In genomic region chr16:35021903-35022241, GRCm38 (mm10) we compare ENCODE assay signal across 8 mouse cellular contexts. TPM values are rescaled to one million over a fixed set of nuclear protein-coding genes. Genes with fewer than 3 reads are reported as not detected.
DNase-seq lines count a peak whose midpoint lies in the region; ATAC-seq and TF ChIP-seq lines count a peak whose summit lies in the region.

No protein-coding gene starts in this region.

- H3K4me1 ChIP-seq in cerebellum, adult 2 months (ENCODE audit: control insufficient read depth, insufficient read depth, low read length): no peaks in the 10 kb centered on the region
- no peaks in the 10 kb centered on the region for H3K4me1 ChIP-seq in spleen, adult 2 months (ENCODE audit: control insufficient read depth, insufficient read depth, insufficient read length)
- no peaks in the 10 kb centered on the region for H3K4me1 ChIP-seq in limb, embryonic 14.5 days (ENCODE audit: control insufficient read depth, insufficient read depth, low read length)
- H3K4me1 ChIP-seq in stomach, embryonic 15.5 days: no peaks in the 10 kb centered on the region

- no peak for TF ChIP-seq CTCF in cerebellum, adult 2 months (IDR thresholded peaks at IDR 0.05; ENCODE audit: borderline replicate concordance, insufficient read depth, low read depth, low read length)
- no peak for TF ChIP-seq CTCF in spleen, adult 2 months (IDR thresholded peaks at IDR 0.05; ENCODE audit: extremely low read depth, insufficient read depth, insufficient read length, insufficient replicate concordance)

- no peak for ATAC-seq in limb, embryonic 14.5 days (ENCODE audit: low FRiP score, low read depth)
- ATAC-seq in stomach, embryonic 15.5 days (ENCODE audit: insufficient read depth, low FRiP score, low read depth): no peak

- H3K27ac ChIP-seq in cerebellum, adult 2 months (ENCODE audit: insufficient read depth, low read length): no peak overlapping the region
- no peak overlapping the region for H3K27ac ChIP-seq in spleen, adult 2 months (ENCODE audit: insufficient read depth, low read length)
- no peak overlapping the region for H3K27ac ChIP-seq in limb, embryonic 14.5 days (replicated peaks; ENCODE audit: low read depth, low read length)
- H3K27ac ChIP-seq in stomach, embryonic 15.5 days: no peak overlapping the region

- peak overlapping the region; percentile 66 for H3K4me3 ChIP-seq in cerebellum, adult 2 months (replicated peaks; ENCODE audit: insufficient read depth, low read depth, low read length)
- H3K4me3 ChIP-seq in spleen, adult 2 months (ENCODE audit: extremely low read depth, insufficient read depth, insufficient read length): peak overlapping the region; percentile 21; the same call in 1 of the 2 replicates
- H3K4me3 ChIP-seq in limb, embryonic 14.5 days (replicated peaks; ENCODE audit: low read length): peak overlapping the region; percentile 92
- H3K4me3 ChIP-seq in stomach, embryonic 15.5 days (replicated peaks): peak overlapping the region; percentile 95

- no peaks in the 10 kb centered on the region for H3K9me3 ChIP-seq in limb, embryonic 14.5 days (ENCODE audit: control insufficient read depth, low read length)
- no peaks in the 10 kb centered on the region for H3K9me3 ChIP-seq in stomach, embryonic 15.5 days

- 45% methylated on average over 5 of the region's 5 CpGs for WGBS in cerebellum, adult 2 months
- WGBS in spleen, adult 2 months: 54% methylated on average over 5 of the region's 5 CpGs
- 52% methylated on average over 5 of the region's 5 CpGs for WGBS in limb, embryonic 14.5 days
- WGBS in stomach, embryonic 15.5 days: 52% methylated on average over 5 of the region's 5 CpGs

- no peaks in the 10 kb centered on the region for H3K36me3 ChIP-seq in spleen, adult 2 months (ENCODE audit: control insufficient read depth, insufficient read depth, low read length)
- peaks cover 3% of the 10 kb centered on the region; the same call in 1 of the 2 replicates for H3K36me3 ChIP-seq in limb, embryonic 14.5 days (ENCODE audit: control insufficient read depth, insufficient read depth, low read length)
- H3K36me3 ChIP-seq in stomach, embryonic 15.5 days: 0 out of 2 replicates have a peak, but pooled peaks cover 3% of the 10 kb centered on the region

- no peaks in the 10 kb centered on the region; the same call in 1 of the 2 replicates for H3K27me3 ChIP-seq in cerebellum, adult 2 months (ENCODE audit: control insufficient read depth, insufficient read depth, low read length)
- no peaks in the 10 kb centered on the region for H3K27me3 ChIP-seq in spleen, adult 2 months (ENCODE audit: control insufficient read depth, insufficient read depth, low read length)
- H3K27me3 ChIP-seq in limb, embryonic 14.5 days (ENCODE audit: control insufficient read depth, insufficient read depth, low read length): no peaks in the 10 kb centered on the region; the same call in 1 of the 2 replicates
- no peaks in the 10 kb centered on the region for H3K27me3 ChIP-seq in stomach, embryonic 15.5 days (replicated peaks)

- no peak for TF ChIP-seq POLR2A in cerebellum, adult 2 months (IDR thresholded peaks at IDR 0.05; ENCODE audit: borderline replicate concordance, insufficient read depth, low read length)
- TF ChIP-seq POLR2A in spleen, adult 2 months (IDR thresholded peaks at IDR 0.05; ENCODE audit: low read depth, low read length): no peak
- TF ChIP-seq POLR2A in limb, embryonic 14.5 days (IDR thresholded peaks at IDR 0.05; ENCODE audit: borderline replicate concordance, extremely low read depth, insufficient read depth, insufficient read length): no peak

- H3K4me2 ChIP-seq in limb, embryonic 14.5 days (replicated peaks; ENCODE audit: low read depth, low read length, severe bottlenecking): peak overlapping the region; percentile 63
- H3K4me2 ChIP-seq in stomach, embryonic 15.5 days: peak overlapping the region; percentile 74

- H3K9ac ChIP-seq in limb, embryonic 14.5 days (ENCODE audit: low read depth, low read length, severe bottlenecking): peak overlapping the region; percentile 83
- no peak overlapping the region for H3K9ac ChIP-seq in stomach, embryonic 15.5 days

- no peak for DNase-seq in cerebellum, adult 2 months
- no peak for DNase-seq in cerebellum, postnatal 25 days
- DNase-seq in spleen, adult 2 months (ENCODE audit: low read depth in 1 of 2, low spot score in 2 of 2): no peak
- no peak for DNase-seq in spleen, postnatal 10 days (ENCODE audit: low spot score in 2 of 2)
- DNase-seq in limb, embryonic 14.5 days (ENCODE audit: low spot score): no peak
- no peak for DNase-seq in adrenal gland, adult 2 months
- no peak for DNase-seq in gastrocnemius, postnatal 10 days

RNA-seq across cellular contexts. Expression of gene Hacd2, which starts 0.4 kb away (rescaled TPM):
- polyA plus RNA-seq in cerebellum, adult 2 months (2012; rRNA removed): 33.1 and 37.8 TPM in 2 replicates
- polyA plus RNA-seq in spleen, adult 2 months (2012; rRNA removed): 13.9 and 19.9 TPM in 2 replicates
- 33.3 and 52.8 TPM in 2 replicates for polyA plus RNA-seq in limb, embryonic 14.5 days (2012; rRNA removed)
- 62.2 TPM in 2 replicates for polyA plus RNA-seq in limb, embryonic 14.5 days (2014; fragmentation: Nextera tagmentation; extraction: Ambion mirVana)
- 97.9 and 122 TPM in 2 replicates for polyA plus RNA-seq in stomach, embryonic 15.5 days (2015; fragmentation: Nextera tagmentation; extraction: Ambion mirVana)
- 10 to 100 TPM; 65.5 to 84.7 TPM for total RNA-seq in adrenal gland, adult 2 months (2021)
- polyA plus RNA-seq in adrenal gland, adult 2 months (2012; rRNA removed): 8.1 and 18.4 TPM in 2 replicates
- 1 to 10 TPM; 3.2 to 4.8 TPM for total RNA-seq in gastrocnemius, postnatal 10 days (2021)

Comparison
In these comparisons a context has a peak if more than half of its experiments do, and no peak if none do; other contexts are left out.
1. H3K4me3 ChIP-seq: peak in every context shown above with its lines; median percentile 95 in stomach, embryonic 15.5 days; 92 in limb, embryonic 14.5 days; 66 in cerebellum, adult 2 months; 21 in spleen, adult 2 months.